Mouse (Mus musculus) spleen, postnatal 14 days (tissue): ENCODE measurements around the gene Lsm10.
"Not testable (repeated sequence)": the region's sequence is repeated elsewhere in the genome, so short reads cannot be mapped to it uniquely, and the experiment has no call there.

ENCODE experiments used
- DNase-seq, 2 experiments: peaks; one replicate each; pipeline ENCODE4 v3.0.0; 2021 to 2022; ENCODE audit warnings: low spot score in 2 of 2

Gene Lsm10

GRCm38 (mm10) chr4:126095622-126096430, 597 bp upstream of the Lsm10 start:
- DNase-seq = not testable (repeated sequence)

GRCm38 (mm10) chr4:126097711-126098253, 1.4 kb downstream of the Lsm10 start:
- no peak for DNase-seq

- DNase-seq = no peak
Measured at GRCm38 (mm10) chr4:126099365-126099764, 2.9 kb downstream of the Lsm10 start.

GRCm38 (mm10) chr4:126100764-126101163, 4.3 kb downstream of the Lsm10 start:
- DNase-seq = no peak

- peak in 1 of 2 experiments; percentile 25 for DNase-seq
Measured at GRCm38 (mm10) chr4:126102061-126102841, 5.8 kb downstream of the Lsm10 start.

GRCm38 (mm10) chr4:126103057-126103581, 6.7 kb downstream of the Lsm10 start:
- peak; percentile 65 to 67 for DNase-seq

- peak; percentile 92 for DNase-seq
Measured at GRCm38 (mm10) chr4:126103590-126104068, 7.2 kb downstream of the Lsm10 start, which contains the start of gene Stk40. Gene Stk40 (plus strand): TSS chr4:126103957.

- no peak for DNase-seq
Measured at GRCm38 (mm10) chr4:126104261-126105075, 8.0 kb downstream of the Lsm10 start.

- no peak for DNase-seq
Measured at GRCm38 (mm10) chr4:126105131-126105783, 8.8 kb downstream of the Lsm10 start.

- no peak for DNase-seq
Measured at GRCm38 (mm10) chr4:126108061-126108740, 11.8 kb downstream of the Lsm10 start.

GRCm38 (mm10) chr4:126109613-126110373, 13.4 kb downstream of the Lsm10 start:
- DNase-seq = no peak

GRCm38 (mm10) chr4:126110374-126111152, 14.1 kb downstream of the Lsm10 start:
- peak; percentile 52 to 55 for DNase-seq

- DNase-seq = no peak
Measured at GRCm38 (mm10) chr4:126111153-126111549, 14.7 kb downstream of the Lsm10 start.

GRCm38 (mm10) chr4:126113243-126113642, 16.8 kb downstream of the Lsm10 start:
- DNase-seq = no peak

- DNase-seq = peak; percentile 30 to 58
Measured at GRCm38 (mm10) chr4:126113943-126114342, 17.5 kb downstream of the Lsm10 start.

- no peak for DNase-seq
Measured at GRCm38 (mm10) chr4:126115411-126115810, 19.0 kb downstream of the Lsm10 start.

GRCm38 (mm10) chr4:126115871-126116521, 19.6 kb downstream of the Lsm10 start:
- no peak for DNase-seq

GRCm38 (mm10) chr4:126117116-126117515, 20.7 kb downstream of the Lsm10 start:
- no peak for DNase-seq
